Mouse (Mus musculus): ENCODE measurements at regions not wholly inside any gene's neighbourhood (a gene's known extent, or its start where the extent isn't known, plus 50 kb on each side); places are given as distances from the start of the nearest gene placed in this dataset.

DNA sequence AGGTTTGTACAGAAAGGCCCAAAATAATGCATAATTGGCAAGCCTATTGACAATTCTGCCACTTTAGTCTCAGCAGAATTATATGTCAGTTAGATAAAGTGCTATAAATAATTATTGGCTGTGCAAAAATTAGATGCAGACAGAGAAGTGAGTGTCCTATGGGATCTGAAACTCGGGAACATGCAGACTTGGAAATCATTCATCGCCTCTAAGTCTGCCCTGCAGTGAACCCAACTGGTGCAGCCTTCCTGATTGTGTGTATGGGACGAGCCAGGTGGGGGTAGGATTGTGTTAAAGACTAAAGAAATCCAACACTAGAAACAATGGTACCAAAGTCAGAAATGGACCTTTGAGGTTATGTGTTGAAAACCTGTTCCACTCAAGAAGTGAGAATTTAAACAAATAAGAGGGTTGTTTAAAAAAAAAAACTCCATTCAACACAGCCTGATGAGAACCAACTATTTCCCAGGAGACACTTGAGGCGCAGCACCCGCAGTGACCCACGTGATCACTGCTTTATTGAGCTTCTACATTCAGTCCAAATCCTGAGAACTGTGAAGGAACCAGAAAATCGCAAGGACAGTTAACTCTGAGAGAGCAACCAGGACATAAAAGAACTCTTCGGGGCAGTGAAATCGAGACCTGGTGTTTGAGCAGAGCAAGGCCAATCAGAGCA lies 57.4 kb upstream of the Acsl1 start:
- Histone ChIP-seq H3K27me3 (ENCODE audit: control insufficient read depth, insufficient read depth, low read length) (no peaks in the 10 kb centered on the region), H3K9me3 (ENCODE audit: control insufficient read depth, low read length) (no peaks in the 10 kb centered on the region), H3K4me1 (replicated peaks; ENCODE audit: control insufficient read depth, insufficient read depth) (no peaks in the 10 kb centered on the region), H3K9ac (ENCODE audit: low read length) (no peak overlapping the region), H3K36me3 (ENCODE audit: control insufficient read depth, insufficient read depth, low read length) (no peaks in the 10 kb centered on the region), H3K4me3 (ENCODE audit: low read depth, low read length) (no peak overlapping the region), H3K27ac (replicated peaks) (no peak overlapping the region), H3K4me2 (replicated peaks; ENCODE audit: low read depth) (no peak overlapping the region)
- DNase-seq (ENCODE audit: low spot score) (no peak), ATAC-seq (ENCODE audit: low FRiP score, low TSS enrichment) (no peak)
- 79% methylated on average over 9 of the region's 9 CpGs for WGBS
- no peak for TF ChIP-seq EP300 (optimal IDR thresholded peaks at IDR 0.05)
- TF ChIP-seq CTCF (IDR thresholded peaks at IDR 0.05; ENCODE audit: low read depth), result no peak

- no peaks in the 10 kb centered on the region for H3K4me1 ChIP-seq (replicated peaks; ENCODE audit: control insufficient read depth, insufficient read depth)
- no peaks in the 10 kb centered on the region for H3K27me3 ChIP-seq (ENCODE audit: control insufficient read depth, insufficient read depth, low read length)
- H3K9me3 ChIP-seq (ENCODE audit: control insufficient read depth, low read length), result no peaks in the 10 kb centered on the region
- ATAC-seq (ENCODE audit: low FRiP score, low TSS enrichment), result no peak
- H3K4me3 ChIP-seq (ENCODE audit: low read depth, low read length), result no peak overlapping the region
- no peaks in the 10 kb centered on the region for H3K36me3 ChIP-seq (ENCODE audit: control insufficient read depth, insufficient read depth, low read length)
- 66% methylated on average over 6 of the region's 6 CpGs for WGBS
- H3K27ac ChIP-seq (replicated peaks), result no peak overlapping the region
- no peak for DNase-seq (ENCODE audit: low spot score)
- H3K4me2 ChIP-seq (replicated peaks; ENCODE audit: low read depth), result no peak overlapping the region
- no peak overlapping the region for H3K9ac ChIP-seq (ENCODE audit: low read length)
- TF ChIP-seq EP300 (optimal IDR thresholded peaks at IDR 0.05) (no peak), CTCF (IDR thresholded peaks at IDR 0.05; ENCODE audit: low read depth) (no peak)
Observed at GRCm38 (mm10) chr8:46414874-46415273, 56.0 kb upstream of the Acsl1 start.

DNA sequence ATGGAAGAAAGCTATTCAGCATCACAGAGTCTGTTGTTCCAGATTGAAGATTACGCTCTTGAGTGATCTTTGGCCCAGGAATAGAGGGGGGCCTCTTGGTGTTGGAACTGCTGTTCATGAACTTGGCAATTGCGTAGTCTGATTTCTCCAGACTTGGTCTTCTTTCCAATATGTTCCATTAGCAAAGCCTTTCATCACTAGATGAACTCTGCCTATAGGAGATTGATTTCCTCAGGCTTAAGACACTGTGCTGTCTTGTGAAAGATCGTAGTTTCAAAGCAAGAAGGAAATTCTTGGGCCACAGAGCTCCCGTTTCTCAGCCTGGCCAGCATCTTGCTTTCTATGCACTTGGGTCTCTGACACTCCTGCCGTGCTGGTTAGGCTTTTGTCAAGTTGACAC lies 51.4 kb upstream of the Acsl1 start:
- no peak overlapping the region for H3K27ac ChIP-seq (replicated peaks)
- 75% methylated on average over 5 of the region's 5 CpGs for whole genome bisulfite sequencing
- no peaks in the 10 kb centered on the region for H3K36me3 ChIP-seq (ENCODE audit: control insufficient read depth, insufficient read depth, low read length)
- DNase-seq (ENCODE audit: low spot score) (no peak), ATAC-seq (ENCODE audit: low FRiP score, low TSS enrichment) (no peak)
- H3K27me3 ChIP-seq (ENCODE audit: control insufficient read depth, insufficient read depth, low read length), result no peaks in the 10 kb centered on the region
- no peak overlapping the region for H3K4me3 ChIP-seq (ENCODE audit: low read depth, low read length)
- no peaks in the 10 kb centered on the region for H3K4me1 ChIP-seq (replicated peaks; ENCODE audit: control insufficient read depth, insufficient read depth)
- no peak for TF ChIP-seq CTCF (IDR thresholded peaks at IDR 0.05; ENCODE audit: low read depth)
- TF ChIP-seq EP300 (optimal IDR thresholded peaks at IDR 0.05), result no peak
- no peak overlapping the region for H3K4me2 ChIP-seq (replicated peaks; ENCODE audit: low read depth)
- H3K9ac ChIP-seq (ENCODE audit: low read length), result no peak overlapping the region
- no peaks in the 10 kb centered on the region for H3K9me3 ChIP-seq (ENCODE audit: control insufficient read depth, low read length)

DNA sequence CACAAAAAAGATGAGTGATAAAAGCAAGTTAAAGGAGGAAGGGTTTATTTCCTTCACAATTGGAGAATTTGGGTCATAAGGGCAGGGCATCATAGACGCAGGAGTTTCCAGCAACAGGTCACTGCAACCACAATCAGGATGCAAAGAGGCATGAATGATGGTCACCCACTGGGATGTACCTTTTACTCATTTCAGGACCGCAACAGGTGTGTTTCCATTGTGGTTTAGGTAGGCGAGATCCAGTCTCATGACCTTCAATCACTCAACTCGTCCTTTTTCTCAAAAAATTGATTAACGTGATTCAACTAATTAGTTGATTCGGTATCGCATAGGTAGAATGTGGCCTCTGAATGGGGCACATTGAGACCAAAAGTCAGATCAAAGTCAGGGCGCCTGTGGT lies 50.4 kb upstream of the Acsl1 start:
- H3K4me2 ChIP-seq (replicated peaks; ENCODE audit: low read depth), result no peak overlapping the region
- ATAC-seq (ENCODE audit: low FRiP score, low TSS enrichment) (no peak), DNase-seq (ENCODE audit: low spot score) (no peak)
- no peaks in the 10 kb centered on the region for H3K27me3 ChIP-seq (ENCODE audit: control insufficient read depth, insufficient read depth, low read length)
- H3K9ac ChIP-seq (ENCODE audit: low read length), result no peak overlapping the region
- no peaks in the 10 kb centered on the region for H3K4me1 ChIP-seq (replicated peaks; ENCODE audit: control insufficient read depth, insufficient read depth)
- H3K36me3 ChIP-seq (ENCODE audit: control insufficient read depth, insufficient read depth, low read length), result no peaks in the 10 kb centered on the region
- 87% methylated on average over 8 of the region's 8 CpGs for WGBS
- no peak for TF ChIP-seq EP300 (optimal IDR thresholded peaks at IDR 0.05)
- no peak for TF ChIP-seq CTCF (IDR thresholded peaks at IDR 0.05; ENCODE audit: low read depth)
- H3K27ac ChIP-seq (replicated peaks), result no peak overlapping the region
- no peaks in the 10 kb centered on the region for H3K9me3 ChIP-seq (ENCODE audit: control insufficient read depth, low read length)
- no peak overlapping the region for H3K4me3 ChIP-seq (ENCODE audit: low read depth, low read length)

All from stomach, postnatal 0 days (tissue).